Mouse (Mus musculus) B cell, adult 2 months (primary cell): ENCODE data around the gene Fosl2.
"Not testable (repeated sequence)": the region's sequence is repeated elsewhere in the genome, so short reads cannot be mapped to it uniquely, and the experiment has no call there.

Experiments used
- DNase-seq, 2 experiments: peaks; one replicate each; pipeline ENCODE4 v3.0.0; 2022

The Fosl2 gene

DNA sequence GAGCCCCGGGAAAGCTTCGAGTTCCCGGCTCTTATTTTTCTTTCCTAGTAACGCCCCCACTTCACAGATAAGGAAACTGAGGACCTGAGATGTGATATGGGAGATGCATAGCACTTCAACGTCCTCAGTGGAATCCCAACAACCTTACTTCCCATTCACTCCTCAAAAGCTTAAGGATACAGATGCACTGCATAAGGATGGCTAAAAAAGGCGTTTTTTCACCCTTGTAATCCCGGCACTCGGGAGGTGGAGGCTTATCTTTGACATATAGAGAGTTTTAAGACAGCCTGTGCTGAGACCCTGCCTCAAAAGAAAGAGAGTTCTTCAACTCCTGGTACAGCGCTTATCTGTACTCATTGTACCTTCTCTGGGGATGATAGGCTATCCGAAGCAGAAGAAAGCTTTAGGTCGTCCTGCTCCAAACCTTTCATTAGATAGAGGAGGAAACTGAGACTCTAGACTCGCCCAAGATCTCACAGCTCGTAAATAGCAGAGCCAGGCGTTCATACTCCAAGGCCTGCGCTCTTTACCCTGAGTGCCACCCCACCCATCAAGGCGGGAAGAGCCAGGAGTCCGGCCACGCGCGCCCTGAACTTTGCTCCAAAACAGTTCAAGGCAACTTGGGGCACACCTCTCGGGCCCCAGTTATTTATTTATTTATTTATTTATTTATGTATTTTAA, 1.4 kb upstream of the Fosl2 start:
- DNase-seq = peak; percentile 38 to 41

DNA sequence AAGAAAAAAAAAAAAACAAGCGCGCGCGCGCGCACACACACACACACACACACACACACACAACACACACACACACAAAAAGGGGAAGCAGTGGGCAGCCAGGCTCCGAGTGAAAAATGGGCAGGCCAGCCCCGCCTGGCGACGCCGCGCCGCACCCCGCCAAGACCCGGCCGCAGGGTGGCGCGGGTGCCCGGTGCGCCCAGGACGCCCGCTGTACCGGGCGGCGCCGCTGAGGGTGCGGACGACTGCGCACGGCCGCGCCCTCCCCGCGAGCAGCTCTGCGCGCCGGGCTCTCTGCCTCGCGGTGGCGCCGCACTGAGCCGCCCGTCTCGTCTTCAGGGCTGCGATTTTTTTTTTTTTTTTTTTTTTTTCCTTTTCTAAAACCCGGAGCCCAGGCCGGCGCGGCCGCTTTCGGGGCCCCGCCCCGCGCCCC, 682 bp upstream of the Fosl2 start:
- peak; percentile 82 to 83 for DNase-seq

DNA sequence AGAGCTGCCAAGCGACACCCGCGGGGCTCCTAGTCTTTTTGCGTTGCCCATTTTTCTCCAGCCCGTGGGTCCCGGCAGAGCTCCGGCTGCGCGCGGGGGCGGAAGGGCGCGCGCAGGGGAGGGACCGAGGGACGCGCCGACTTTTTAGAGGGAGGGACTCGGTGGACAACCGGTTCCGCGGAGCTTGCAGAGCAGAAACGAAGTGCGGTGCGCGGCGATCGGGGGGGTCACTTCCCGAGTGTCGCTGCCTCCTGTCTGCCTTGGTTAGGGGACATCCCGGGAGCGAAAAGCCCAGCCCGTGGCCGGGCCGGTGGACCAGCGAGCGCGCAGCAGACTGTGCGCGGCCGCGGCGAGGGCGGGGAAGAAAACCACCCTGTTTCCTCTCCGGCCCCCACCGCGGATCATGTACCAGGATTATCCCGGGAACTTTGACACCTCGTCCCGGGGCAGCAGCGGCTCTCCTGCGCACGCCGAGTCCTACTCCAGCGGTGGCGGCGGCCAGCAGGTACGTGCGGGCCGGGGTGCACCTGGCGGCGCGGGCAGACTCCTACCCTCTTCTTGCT, 781 bp downstream of the Fosl2 start:
- DNase-seq = peak; percentile 54 to 58

DNA sequence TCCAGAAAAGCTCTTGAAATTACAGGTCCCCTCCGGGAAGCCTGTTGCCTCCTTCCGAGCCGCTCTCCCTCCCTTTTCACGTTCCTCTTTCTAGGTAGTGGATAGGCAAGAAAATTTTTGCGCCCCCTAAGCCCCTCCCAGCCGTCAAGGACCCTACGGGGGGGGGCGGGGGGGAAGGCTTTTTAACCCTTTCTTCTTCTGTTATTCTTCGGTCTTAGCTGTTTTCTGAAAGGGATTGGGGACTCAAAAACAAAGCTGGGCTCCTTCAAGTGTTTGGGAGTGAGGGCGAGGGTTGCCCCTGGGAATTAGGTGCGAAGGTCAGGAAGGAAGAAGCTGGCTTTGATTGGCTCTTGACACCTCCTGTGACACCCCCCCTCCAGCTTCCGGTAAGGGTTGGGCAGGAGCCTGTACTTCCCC, 1.5 kb downstream of the Fosl2 start:
- DNase-seq = peak; percentile 41 to 47

DNA sequence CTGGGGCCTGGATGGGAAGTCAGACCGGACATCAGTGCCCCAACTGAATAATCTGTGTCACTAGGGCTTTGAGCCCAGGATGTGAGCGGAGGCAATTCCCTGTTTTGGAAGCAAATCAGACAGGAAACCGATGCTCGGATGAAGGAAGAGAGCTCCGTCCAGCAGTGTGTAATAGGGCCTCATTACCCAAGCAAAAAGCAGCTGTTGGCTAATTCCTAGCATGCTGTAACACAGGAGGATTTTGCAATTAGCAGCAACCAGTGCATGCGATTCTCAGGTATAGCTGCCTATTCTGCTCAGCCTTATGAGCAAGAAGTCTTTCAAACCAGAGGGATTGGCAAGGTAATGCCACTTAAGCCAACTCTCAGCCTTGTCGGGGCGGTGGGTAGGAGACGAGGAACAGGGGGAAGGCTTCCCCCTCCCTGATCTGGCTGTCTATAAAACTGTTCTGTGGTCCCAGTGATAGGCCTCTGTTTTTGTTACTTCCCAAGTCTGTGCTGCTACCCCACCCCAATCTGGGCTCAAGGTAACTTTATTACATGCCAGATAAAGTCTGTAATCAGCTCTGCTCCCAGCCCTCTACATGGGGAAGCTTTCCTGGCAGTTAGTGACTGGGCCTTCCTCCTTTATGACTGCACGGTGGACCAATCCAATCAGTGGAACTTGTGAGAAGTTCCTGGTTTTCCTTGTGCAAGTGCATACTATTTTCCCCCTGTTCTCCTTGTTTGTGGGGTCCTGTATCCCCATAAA, 3.0 kb downstream of the Fosl2 start:
- DNase-seq = peak in 1 of 2 experiments; percentile 17

DNA sequence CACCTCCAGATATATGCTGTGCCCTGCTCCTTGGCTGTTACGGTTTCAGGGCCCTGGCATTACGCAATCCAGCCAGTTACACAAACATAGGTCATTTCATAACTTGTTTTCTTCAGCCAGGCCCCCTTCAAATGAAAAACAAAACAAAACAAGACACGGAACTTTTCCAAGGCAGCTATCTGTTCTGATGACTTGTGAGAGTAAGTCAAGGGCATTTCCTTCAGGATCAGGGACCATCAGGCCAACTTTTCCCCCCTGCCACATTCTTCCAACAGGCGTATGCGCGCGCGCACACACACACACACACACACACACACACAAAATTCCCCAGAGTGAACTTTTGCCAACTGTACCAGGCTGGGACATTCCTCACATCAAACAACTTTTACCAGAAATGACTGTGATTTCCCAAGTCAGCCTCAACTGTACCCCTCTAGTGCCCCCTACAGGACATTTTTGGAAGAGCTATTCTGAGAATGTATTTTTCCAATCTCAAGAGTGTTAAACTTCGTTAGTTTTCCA, 4.0 kb downstream of the Fosl2 start:
- peak; percentile 68 to 73 for DNase-seq

DNA sequence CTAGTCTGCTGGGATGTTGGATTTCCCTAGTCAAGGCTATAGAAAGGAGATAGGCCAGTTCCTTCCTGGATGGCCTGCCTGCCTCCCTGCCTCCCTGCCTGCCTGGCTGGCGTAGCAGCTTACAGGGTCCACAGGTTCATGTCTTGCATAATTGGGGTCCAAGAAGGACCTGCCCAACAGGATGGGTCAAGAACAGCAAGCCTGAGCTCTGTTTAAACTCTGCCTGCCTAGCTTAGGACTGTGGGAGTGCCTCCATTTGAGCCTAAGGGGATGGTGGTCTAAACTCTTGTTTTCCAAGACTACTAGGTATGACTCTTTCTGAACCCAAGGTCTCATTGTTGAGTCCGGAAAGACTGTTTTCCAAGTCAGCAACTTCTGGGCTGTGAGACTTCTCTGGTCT, 6.3 kb downstream of the Fosl2 start:
- no peak for DNase-seq

DNA sequence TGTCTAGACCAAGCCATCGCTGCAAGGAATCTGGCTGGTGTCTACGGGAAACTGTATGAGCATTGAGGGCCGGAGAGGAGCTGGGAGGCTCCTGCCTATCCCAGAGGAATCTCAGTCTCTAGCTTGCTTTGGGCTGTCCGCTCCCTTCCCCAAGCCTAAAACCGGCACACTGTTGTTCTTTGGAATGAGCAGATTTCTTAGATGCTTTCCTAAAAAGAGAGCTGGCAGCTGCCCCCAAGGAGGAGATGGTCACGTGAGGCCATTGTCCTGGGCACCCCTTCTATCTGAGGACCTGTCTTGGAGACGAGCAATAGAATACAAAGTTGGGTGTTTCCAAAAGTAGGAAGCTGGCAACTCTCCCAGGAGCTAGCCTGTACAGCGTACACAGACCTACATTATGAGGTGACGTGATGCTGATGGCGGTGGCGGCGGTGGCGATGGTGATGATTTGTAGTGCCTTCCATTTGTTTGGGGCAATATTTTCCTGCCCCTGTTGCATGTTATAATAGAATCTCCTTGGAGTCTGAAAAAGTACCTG, 7.9 kb downstream of the Fosl2 start:
- DNase-seq = no peak

DNA sequence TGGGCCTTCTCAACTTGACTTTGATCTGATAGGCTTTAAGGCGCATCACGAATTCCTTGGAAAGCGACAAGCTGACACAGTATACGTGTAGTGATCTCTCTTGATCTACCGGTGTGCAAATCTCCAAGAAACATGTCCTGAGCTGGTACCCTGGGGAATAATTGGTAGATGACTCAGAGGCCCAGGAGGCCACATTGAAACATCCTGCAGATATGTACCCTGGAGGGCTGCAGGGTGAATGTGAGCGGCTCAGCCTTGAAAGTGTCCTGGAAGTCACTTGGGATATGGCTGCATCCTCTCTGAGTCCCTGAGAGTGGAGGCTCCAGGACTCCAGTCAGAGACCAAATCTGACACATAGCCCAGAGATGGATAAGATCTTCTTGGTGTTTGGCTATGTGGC, 10.7 kb downstream of the Fosl2 start:
- DNase-seq = no peak

DNA sequence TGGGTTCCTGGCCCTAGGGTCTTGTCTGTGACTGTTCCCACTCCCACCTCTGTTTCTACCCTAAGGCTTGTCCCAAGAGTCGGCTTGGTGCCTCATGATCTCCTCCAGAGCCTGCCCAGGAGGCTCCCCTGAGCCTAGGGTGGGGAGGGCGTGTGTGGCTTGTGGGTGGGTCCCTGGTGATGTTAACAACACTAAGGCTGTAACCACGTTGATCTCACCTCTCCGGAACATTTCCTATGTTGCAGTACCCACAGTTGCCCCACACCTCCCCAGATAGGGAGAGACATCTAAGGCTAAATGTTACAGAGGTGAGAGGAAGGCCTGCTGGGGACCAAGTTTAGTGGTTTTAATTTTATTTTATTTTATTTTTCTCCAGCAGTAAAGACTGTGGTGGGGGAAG, 13.0 kb downstream of the Fosl2 start:
- no peak for DNase-seq

DNA sequence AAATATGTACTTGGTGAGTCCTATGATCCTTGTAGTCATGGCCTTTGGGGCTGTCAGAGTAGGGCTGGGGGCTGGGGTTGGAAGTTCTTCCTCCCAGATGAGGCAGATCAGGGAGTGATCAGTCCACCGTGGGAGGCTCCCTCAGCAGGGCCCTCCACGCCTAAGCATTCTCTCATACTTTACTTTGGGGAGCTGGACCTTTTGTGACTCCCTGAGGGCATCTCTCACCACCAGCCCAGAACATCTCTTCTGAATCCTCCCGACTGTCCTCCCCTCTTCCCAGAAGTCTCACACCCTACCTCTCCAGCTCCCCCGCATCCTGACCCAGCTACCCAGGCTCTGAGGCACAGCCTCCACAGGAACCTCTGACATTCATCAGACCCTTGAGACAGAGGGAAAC, 15.6 kb downstream of the Fosl2 start:
- DNase-seq = no peak

DNA sequence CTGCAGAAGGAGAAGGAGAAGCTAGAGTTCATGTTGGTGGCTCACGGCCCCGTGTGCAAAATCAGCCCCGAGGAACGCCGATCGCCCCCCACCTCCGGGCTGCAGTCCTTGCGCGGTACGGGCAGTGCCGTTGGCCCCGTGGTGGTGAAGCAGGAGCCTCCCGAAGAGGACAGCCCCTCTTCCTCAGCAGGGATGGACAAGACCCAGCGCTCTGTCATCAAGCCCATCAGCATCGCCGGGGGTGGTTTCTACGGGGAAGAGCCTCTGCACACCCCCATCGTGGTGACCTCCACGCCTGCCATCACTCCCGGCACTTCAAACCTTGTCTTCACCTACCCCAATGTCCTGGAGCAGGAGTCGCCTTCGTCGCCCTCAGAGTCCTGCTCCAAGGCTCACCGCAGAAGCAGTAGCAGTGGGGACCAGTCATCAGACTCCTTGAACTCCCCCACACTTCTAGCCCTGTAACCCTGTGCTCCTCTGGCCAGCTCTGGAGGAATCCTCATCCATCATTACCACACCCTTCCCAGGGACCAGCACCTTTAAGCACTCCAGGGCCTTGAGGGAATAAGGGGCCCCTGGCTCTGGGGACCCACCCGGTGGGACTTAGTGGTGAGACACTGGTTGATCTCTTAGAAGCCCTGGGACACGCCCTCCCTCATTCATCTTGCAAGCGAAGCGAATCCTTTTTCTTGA, 17.3 kb downstream of the Fosl2 start:
- no peak for DNase-seq

DNA sequence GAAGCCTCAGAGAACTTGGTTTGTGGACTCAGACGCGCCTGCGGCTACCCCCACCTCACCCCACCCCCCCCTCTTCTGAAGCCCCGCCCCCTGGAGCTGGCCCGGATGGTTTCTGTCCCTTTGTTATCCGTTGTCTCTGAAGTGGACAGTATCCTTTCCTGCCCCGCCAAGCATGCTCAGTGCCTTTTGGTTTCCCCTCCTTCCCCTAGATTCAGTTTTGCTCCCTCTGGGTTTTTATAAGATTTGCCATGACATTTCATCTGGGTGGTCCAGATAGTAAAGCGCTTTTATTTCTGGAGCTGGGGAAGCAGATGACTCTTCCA, 17.8 kb downstream of the Fosl2 start:
- no peak for DNase-seq

DNA sequence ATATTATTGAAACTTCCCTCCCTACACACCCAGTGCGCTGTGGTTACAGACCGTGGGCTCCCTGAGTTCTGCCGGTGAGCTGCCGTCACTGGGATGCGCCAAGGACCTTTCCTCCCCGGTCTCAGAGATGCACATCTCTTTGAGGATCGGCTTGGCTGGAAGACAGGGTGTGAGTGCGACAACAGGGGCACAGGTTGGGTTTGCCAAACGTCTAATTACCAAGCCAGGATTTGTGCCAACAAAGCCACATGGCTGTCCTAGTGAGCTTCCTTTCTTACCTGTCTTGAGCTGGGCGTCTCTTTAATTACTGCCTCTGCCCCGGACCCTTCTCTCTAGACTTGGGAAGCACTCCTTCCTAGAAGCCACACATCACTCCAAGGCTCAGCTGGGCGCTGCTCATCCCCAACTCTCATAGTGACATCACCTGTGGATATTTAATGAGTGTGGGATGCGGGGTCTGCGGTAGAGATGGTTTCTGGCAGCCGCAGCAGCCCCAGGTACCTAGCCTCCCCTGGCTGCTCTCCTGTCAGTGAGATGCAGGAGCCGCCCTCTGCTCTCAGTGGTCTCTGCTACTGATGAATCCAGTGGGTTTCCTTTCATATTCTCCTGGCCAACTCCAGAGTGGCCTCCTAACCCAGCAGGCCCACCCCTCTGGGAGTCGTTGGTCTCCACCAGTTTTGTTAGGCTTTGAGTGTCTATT, 18.3 kb downstream of the Fosl2 start:
- DNase-seq = peak in 1 of 2 experiments; percentile 1

DNA sequence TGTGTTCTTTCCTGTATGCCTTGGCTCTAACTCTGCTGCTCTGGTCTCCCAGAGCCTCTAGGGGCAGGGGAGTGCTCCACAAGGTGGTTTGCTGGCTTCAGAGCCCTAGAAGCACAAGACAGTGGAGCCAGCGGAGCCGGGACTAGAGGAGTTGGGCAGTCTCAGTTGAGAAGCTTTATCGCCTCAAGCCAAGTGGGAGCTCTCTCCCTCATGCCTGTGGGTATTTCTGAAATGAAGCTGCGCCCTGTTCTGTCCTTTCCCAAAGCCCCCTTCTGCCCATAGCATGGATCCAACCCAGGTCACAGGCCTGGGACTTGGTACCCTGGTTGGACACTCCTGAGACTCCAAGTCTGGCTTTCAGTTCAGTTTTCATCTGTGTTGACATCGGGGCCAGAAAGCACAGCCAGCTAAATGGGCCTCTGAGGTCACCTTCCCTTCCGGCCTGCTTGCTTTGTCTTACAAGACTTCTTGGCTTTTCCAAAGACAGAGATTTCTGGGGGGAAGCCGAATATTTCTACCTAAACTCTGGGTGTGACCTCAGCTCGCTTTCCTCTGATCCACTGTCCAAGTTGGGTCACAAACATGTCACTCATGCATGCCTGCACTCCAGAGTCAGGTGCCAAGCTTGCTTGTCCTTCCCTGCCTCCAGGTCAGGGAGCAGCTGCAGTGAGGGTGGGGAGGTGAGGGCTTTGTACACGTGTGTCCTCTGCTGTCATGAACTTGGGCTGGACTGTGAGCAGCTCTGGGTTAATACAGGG, 19.5 kb downstream of the Fosl2 start:
- no peak for DNase-seq

DNA sequence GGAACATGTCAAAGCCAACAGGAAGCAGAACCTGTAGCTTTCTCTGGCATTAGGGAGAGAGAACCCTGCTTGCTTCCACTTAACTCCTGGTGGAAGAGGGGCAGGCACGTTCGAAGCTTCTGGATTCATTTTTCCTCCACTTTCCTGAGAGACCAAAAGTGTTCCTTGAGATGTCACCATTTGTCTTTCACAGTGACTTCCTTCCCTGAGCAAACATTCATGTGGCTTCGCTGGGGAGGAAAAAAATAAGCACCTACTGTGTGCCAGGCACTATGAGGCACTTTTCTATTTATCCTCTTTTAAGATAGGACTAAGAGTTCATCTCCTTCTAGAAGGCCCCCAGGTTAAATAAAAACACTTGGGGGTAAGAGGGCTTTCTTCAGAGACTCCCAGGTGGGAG, 20.3 kb downstream of the Fosl2 start:
- no peak for DNase-seq

DNA sequence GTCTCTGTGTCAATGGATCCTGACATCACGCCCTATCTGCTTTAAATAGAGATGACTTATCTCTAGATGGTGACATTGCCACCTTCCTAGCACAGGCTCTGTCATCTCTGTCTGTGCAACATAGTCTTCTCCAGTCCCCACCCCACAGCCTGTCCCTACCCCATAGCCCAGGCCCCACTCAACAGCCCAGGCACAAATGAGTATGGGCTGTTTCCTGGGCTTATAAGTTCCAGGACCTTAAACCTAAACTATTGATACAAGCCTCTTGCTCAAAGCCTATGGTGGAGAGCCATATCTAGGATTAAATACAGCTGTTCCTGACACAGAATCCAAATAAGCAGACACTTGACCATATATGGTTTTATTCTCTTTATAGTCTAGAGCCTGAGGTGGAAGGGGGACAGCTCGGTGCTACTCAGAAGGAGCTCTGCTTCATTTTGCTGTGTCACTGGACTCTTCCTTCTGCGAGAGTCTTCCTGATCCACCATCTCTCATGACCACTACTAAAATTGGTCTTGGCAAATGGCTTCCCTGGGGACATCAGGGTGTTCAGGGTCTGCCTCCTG, 28.0 kb downstream of the Fosl2 start:
- DNase-seq = no peak

DNA sequence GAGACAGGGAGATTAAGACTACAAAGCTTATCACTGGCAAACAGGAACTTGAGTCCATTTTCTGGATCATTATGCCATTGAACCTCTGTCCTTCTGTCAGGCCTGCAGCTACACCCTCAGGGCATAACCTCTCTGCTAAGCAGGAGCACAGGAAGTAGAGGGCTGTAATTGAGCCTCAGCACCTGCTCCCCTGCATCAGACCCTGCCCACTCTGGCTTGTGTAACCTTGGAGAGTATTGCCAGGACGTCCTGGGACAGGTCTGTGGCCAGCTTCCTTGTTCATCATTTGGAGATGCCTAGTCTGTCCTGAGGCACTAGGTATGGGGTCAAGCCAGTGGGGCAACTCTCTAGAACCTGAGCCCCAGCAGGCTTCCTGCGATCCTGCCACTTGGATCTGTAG, 36.6 kb downstream of the Fosl2 start:
- DNase-seq = no peak

DNA sequence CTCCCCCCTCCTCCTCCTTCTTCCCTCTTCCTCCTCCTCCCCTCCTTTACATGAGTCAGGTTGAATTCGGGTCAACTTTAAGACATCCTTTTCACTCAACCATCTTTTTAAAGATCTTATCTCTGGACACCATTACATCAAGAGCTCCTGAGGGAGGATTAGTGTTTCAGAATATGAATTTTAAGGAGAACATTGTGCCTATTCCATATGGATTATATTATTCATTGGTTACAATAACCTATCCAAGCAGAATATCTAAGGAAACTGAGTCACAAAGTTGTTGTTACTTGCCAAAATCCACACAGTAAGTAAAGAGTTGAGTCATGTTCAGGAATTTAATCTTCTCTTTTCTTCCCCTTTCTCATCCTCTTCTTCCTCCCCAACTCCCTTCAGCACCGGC, 41.2 kb downstream of the Fosl2 start:
- no peak for DNase-seq

DNA sequence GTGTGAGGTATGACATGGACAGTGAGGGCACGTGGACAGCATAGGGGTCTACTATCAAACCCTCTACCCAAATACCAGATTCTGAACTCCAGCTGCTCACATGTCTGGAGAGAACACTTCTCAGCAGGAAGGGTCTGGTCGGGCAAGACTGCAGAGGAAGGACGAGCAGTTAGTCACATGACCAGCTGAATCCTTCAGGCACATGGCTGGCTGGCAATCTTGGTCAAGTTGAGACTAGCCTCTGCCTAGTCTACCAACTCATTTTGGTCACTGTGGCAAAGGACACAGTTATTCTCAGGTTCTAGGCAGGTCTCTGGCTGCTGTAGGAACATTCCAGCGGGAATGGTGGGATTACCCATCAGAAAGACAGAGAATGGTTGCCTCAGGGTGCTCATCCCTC, 42.1 kb downstream of the Fosl2 start:
- no peak for DNase-seq

DNA sequence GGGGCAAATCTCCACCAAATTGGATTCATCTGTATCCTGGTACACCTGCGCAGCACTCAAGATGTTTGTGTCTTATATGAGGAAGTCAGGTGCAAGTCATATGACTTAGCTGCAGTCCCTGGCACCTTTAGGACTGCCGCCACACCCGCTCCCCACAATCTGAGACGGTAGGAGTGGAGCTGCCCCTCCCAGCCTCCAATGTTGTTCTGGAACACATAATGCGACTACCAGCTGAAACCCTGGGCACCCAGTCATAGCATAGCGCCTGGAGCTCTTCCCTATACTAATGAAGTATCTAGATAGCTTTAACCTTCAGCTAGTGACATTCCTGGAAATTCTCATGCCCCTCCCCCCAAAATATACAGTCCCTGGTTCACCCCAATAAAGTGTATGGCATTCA, 43.1 kb downstream of the Fosl2 start:
- not testable (repeated sequence) for DNase-seq
